Mouse (Mus musculus) A20 (cell line): ENCODE results near the gene Plod3.

Experiments used
- DNase-seq: peaks from one replicate; pipeline ENCODE4 v3.0.0-alpha.2; 2011; ENCODE audit warnings: low read depth, low spot score

Plod3 gene

GRCm38 (mm10) chr5:136962966-136963540 is 23.8 kb upstream of the Plod3 start:
- DNase-seq, result no peak

- no peak for DNase-seq
Observed at GRCm38 (mm10) chr5:136965210-136965609, 21.6 kb upstream of the Plod3 start.

GRCm38 (mm10) chr5:136965686-136966085 is 21.1 kb upstream of the Plod3 start:
- DNase-seq, result no peak

- no peak for DNase-seq
Observed at GRCm38 (mm10) chr5:136966331-136966730, 20.5 kb upstream of the Plod3 start, which contains the start of gene Cldn15. Gene Cldn15 (plus strand): TSS chr5:136966616.

GRCm38 (mm10) chr5:136966861-136967455 is 19.9 kb upstream of the Plod3 start:
- no peak for DNase-seq

GRCm38 (mm10) chr5:136967592-136967991 is 19.2 kb upstream of the Plod3 start:
- no peak for DNase-seq

- DNase-seq, result peak; percentile 71
Observed at GRCm38 (mm10) chr5:136970703-136971102, 16.1 kb upstream of the Plod3 start.

GRCm38 (mm10) chr5:136973670-136974069 is 13.1 kb upstream of the Plod3 start:
- no peak for DNase-seq

GRCm38 (mm10) chr5:136977769-136978168 is 9.1 kb upstream of the Plod3 start:
- no peak for DNase-seq

GRCm38 (mm10) chr5:136979762-136980161 is 7.1 kb upstream of the Plod3 start:
- no peak for DNase-seq

GRCm38 (mm10) chr5:136980974-136981373 is 5.8 kb upstream of the Plod3 start:
- DNase-seq, result peak; percentile 19

GRCm38 (mm10) chr5:136982338-136982930 is 4.4 kb upstream of the Plod3 start:
- peak; percentile 44 for DNase-seq

- DNase-seq, result no peak
Observed at GRCm38 (mm10) chr5:136984828-136985227, 2.0 kb upstream of the Plod3 start.

- no peak for DNase-seq
Observed at GRCm38 (mm10) chr5:136987138-136987933, 517 bp downstream of the Plod3 start.

- no peak for DNase-seq
Observed at GRCm38 (mm10) chr5:136987934-136988271, 1.1 kb downstream of the Plod3 start, which contains the start of gene Znhit1. Gene Znhit1 (minus strand): TSS chr5:136988021.

- peak; percentile 16 for DNase-seq
Observed at GRCm38 (mm10) chr5:136988420-136988819, 1.6 kb downstream of the Plod3 start.

- DNase-seq, result no peak
Observed at GRCm38 (mm10) chr5:136989801-136990200, 3.0 kb downstream of the Plod3 start.

GRCm38 (mm10) chr5:136999449-136999848 is 12.6 kb downstream of the Plod3 start:
- DNase-seq, result no peak

- peak; percentile 64 for DNase-seq
Observed at GRCm38 (mm10) chr5:137000612-137001011, 13.8 kb downstream of the Plod3 start.

- no peak for DNase-seq
Observed at GRCm38 (mm10) chr5:137007276-137007675, 20.5 kb downstream of the Plod3 start.

GRCm38 (mm10) chr5:137009988-137010387 is 23.2 kb downstream of the Plod3 start:
- peak; percentile 53 for DNase-seq

- no peak for DNase-seq
Observed at GRCm38 (mm10) chr5:137012401-137012950, 25.7 kb downstream of the Plod3 start.
